Mouse (Mus musculus) lung, postnatal 36 days (tissue): ENCODE results near the gene Uhmk1.

ENCODE experiments used
- DNase-seq: peaks from one replicate; pipeline ENCODE4 v3.0.0; 2022; ENCODE audit warnings: mixed read lengths

The Uhmk1 gene

GRCm38 (mm10) chr1:170174814-170175332 is 40.3 kb downstream of the Uhmk1 start, which contains the start of gene Uap1:
Uap1 (minus strand) TSS chr1:170174957.
- peak; percentile 99 for DNase-seq

DNA sequence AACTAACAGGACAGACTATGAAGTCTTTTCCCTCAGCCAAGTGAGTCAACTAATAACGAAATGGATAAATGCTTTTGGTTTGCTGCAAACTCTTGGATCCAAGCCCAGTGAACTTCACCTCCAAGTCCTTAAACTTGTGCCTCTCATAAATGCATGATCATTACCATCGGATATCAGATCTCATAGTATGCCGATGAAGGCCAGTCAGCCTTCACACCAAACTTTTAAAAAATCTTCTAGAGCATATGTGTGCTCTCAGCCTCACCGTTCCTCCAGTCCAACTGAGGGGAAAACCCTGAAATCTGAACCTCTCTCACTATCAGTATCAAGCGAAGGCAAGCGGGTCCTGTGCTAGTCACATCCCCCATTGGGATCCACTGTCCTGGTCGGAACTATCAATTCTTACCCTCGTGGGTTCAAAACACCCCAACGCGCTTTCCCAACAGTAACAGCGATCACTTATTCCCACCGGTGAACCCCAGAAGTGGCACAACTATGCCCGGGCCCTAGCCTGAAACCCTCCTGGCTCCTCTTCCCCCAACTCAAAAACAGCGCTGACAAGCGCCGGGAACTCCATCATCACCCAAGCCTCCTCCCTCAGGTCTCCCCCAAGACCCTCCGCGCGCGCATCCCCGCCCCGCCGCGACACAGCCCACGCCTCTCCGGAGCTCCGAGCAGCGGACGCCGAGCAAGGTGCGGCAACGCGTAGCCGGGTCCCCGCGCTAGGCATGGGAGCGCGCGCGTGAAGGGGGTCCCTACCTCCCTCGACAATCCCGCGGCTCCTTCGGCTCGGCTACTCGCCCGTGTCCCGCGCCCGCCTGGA is 41.0 kb downstream of the Uhmk1 start:
- peak; percentile 38 for DNase-seq

- DNase-seq = no peak
Measured at GRCm38 (mm10) chr1:170167781-170168180, 47.4 kb downstream of the Uhmk1 start.

GRCm38 (mm10) chr1:170164913-170165312 is 50.3 kb downstream of the Uhmk1 start:
- DNase-seq = peak; percentile 16

GRCm38 (mm10) chr1:170164053-170164614 is 51.1 kb downstream of the Uhmk1 start:
- no peak for DNase-seq

DNA sequence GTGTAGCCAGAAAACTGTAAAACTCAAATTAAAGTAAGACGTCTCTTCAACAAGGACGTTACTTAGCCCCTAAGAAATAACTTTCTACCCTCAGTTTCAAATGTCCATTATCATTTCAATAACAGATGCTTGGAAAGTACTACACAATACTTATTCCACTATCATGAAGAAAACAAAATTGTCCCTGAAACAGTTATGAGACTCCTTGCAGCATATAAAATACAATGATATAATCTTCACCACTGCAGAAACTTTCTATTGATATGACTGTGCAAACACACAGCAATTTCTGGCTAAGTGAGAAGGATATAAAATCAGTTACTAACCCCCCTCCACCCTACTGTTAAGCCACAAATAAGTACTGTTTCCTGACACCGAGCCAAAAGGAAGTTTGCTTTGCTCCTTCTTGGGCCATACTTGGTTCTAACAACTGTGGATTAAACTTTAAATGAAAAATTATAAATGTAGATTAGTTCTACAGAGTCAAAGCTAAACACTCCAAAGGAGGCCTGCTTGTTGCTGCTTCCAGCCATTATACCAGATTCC is 51.7 kb downstream of the Uhmk1 start:
- DNase-seq = peak; percentile 74

- peak; percentile 81 for DNase-seq
Measured at GRCm38 (mm10) chr1:170161852-170162251, 53.3 kb downstream of the Uhmk1 start.

GRCm38 (mm10) chr1:170160397-170160938 is 54.7 kb downstream of the Uhmk1 start:
- DNase-seq = no peak

DNA sequence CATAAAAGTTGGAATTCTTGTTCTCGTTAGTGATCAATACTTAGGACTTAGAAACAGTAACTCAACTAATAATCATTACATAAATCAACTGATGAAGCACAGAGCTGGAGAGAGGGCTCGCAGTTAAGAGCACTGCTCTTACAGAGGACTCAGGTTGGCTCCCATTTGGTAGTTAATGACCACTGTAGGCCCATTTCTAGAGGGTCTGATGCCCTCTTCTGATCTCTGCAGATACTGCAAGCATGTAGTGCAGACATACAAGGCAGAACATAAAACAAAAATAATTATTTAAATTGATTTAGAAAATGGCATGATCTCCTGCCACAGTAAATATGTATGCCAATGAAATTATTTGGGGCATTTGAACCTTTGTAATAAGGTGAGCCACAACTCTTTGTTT is 55.5 kb downstream of the Uhmk1 start:
- no peak for DNase-seq

DNA sequence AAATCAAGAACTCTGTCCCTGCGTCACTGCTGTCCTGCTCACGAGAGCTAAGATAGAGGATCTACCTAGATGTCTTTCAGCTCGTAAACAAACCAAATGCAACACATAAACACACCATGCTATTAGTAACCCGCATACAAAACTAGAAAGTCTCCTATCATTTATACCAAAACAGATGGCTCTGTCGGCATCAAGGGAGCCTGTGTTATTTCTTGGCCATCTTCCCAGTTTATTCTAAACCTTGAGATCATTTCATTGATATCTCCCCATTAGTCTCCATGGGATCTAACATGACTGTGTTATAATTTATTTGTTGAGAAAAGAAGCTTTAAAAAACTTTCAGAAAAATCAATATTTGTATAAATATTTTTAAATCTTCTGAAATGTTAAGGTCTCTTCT is 59.4 kb downstream of the Uhmk1 start:
- no peak for DNase-seq

DNA sequence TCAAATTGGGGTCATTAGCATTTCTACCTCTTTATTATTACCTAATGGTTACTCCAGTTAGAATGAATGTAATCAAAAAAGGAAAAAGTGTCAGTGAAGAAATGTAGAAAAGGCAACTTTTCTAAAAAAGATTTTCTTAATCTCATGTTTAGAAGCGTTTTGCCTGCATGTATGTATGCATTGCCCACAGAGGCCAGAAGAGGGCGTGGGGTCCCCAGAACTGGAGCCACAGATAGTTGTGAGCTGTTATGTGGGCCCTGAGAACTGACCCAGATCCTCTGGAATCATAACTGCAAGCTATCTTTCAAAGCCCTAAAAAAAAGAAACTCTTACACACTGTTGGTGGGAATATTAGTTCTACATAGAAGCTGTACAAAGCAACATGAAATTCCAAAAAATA is 59.9 kb downstream of the Uhmk1 start:
- no peak for DNase-seq

DNA sequence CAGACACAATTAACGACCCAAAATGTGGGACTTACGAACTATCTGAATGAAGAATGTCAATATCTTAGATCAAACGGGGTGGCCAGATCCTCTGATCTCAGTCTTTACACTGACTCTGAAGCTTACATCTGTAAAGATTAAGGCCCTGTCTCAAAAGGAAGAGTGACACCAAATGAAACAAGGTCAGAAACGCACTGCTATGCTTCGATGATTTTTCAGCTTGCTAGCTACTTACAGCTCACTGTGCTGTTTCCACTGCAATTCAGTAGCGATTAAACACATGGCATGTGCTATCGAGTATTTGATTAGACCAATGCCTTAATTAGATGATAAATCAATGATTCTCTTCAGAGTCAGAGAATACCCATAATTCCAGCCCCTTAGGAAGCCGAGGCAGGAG is 61.2 kb downstream of the Uhmk1 start:
- DNase-seq = no peak

DNA sequence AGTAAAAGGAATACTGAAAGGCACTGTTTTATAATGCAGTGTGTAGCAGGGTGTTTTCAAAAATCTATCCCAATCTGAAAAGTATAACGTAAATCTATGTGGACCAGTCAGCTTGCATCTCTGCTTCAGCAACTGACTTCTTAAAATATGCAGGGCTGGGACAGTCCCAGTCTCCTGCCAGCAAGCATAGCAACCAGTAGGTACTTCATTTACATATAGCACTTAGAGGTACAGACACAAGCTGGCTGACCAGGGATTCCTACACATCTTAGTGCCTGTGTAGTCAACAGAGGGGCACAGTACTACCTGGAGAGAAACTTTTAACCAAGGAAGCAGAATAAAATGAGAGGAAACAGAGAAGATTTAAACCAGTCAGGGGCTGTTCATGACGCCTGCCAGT is 62.6 kb downstream of the Uhmk1 start:
- DNase-seq = no peak

DNA sequence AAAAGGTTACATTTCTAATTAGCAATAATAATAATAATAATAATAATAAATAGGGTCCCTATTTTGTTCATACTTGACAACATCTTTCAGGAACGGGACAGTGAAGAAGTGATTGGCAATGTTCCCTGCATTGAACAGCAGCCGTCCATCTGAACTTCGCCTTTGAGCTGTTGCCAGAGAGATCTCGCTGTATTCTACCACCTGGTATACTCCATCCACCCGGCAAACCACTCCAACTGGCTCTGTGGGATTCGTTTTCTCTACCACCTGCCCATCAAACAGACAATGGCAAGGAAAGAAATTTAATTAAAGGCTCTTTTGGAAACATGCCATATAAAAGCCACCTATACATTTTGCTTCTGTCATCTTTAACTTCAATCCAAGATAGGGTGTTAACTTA is 64.3 kb downstream of the Uhmk1 start:
- no peak for DNase-seq

DNA sequence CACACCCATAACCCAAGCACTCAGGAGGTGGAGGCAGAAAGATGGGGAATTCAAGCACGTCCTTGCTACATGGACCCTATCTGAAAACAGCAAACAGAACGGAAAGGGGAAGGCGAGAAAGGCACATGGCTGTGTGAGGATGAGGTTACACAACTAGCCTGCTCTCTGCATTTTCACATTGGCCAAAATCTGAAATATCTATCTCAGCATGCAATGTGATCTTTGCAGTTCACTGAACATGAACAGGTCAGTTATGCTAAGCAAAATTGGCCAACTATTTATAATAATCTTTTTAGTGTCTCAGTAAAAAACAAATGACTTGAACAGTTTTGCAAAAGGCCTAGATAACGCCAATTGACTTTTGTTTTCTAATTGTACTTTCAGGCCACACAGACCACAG is 65.4 kb downstream of the Uhmk1 start:
- DNase-seq = no peak

DNA sequence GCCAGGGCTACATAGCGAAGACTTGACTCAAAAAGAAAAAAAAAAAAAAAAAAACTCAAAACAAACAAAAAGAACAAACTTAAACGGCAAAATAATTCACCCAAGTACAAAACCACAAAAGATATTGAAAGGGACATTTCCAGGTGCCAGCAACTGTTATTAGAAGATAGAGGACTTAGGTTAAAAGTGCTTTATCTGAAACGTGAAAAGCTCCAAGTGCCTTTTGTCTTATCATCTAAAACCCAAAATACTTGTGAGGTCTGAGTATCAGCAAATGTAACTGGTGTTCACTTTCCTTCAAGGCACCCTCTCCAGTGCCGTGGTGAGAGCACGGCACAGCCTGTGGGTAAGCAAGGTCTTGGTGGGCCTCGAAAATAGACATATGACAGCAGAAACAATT is 66.7 kb downstream of the Uhmk1 start:
- no peak for DNase-seq

DNA sequence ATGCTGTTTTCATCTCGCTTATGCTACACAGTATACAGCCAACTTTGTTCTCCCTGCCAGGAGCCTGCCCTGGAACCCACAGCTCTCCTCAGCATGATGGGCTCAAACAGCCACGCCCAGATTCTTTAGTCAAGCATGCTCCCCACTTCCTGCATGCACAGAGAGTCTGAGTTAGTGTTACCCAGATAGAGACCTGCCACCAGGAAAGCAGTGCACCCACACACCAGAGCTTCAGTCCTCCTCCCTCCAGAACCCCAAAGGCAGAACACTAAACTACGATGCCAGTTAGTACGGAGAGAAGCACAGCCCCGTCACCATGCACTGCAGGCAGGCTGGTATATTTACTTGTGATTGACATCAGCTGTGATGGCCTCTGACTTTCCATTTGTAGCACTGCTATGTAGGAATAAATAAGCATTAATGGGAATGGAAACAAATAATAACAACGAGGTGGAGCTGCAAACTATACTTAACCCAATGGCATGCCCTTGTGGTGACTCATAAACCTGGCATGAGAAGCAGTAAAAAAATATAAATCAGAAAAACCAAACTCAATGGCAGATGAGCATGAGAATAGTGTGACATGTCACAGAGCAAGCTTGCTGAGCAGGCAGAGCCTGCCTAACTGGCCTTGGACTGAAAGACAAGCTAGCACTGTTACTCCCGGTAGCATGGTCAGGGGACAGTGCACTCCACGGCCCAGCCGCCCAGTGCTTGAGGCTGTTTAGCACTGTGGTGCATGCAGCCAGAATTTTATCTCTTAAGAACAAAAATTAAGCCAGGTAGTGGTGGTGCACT is 67.3 kb downstream of the Uhmk1 start:
- peak; percentile 33 for DNase-seq

- DNase-seq = no peak
Measured at GRCm38 (mm10) chr1:170145606-170146005, 69.6 kb downstream of the Uhmk1 start.
